Mouse (Mus musculus) kidney, postnatal 25 days (tissue): ENCODE data around the gene CK137956.

ENCODE experiments used
- DNase-seq, 2 experiments: peaks; one replicate each; pipeline ENCODE4 v3.0.0; 2021; ENCODE audit warnings: mixed read lengths in 2 of 2

The CK137956 gene

GRCm38 (mm10) chr4:127907151-127907550 is 63.6 kb downstream of the CK137956 start:
- DNase-seq: no peak

DNA sequence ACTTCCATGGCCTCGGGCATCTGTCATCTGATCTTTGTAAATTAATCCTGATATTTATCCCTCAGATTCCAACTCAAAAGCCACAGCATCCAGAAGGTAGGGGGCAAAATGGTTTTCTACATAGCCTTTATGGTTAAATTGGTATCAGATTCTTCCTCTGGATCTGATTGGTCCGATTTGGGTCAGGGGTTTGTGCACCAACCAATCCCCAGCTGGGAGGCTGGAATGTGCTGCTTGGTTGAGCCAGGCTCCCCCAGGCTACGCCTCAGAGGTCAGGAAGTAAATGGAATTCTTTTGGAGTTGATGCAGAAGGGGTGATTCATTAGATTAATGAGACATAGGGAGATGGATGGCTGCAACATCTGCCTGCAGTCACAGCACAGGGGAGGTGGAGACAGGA is 66.8 kb downstream of the CK137956 start:
- no peak for DNase-seq

GRCm38 (mm10) chr4:127900893-127901456 is 69.8 kb downstream of the CK137956 start:
- DNase-seq: no peak

GRCm38 (mm10) chr4:127889071-127889470 is 81.7 kb downstream of the CK137956 start:
- no peak for DNase-seq

DNA sequence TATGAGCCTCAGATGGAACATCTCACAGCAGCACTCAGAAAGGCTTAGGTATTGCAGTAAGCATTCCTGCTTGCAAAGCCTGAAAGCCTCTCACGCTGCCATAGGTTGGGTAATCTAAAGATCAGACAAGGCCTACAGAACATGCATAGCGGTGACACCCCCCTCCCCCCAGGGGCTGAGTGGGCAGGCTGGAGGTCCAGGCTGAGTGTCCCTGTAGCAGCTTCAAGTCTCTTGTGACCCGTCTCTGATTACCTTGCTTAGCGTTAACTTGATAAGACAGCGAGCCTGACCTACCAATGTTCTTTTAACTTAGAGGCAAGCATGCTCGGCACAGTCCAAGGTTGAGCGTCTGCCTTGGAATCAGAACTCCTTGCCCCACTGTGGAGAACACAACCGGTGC is 91.8 kb downstream of the CK137956 start:
- DNase-seq: no peak
